Mouse (Mus musculus) heart, embryonic 11.5 days (tissue): Measurements from ENCODE around the gene Gm49711. TPM values are rescaled to one million over a fixed set of nuclear protein-coding genes. Genes with fewer than 3 reads are reported as not detected.

Experiments
- ATAC-seq: fragments of 200-750 bp; cut with Nextera tagmentation; replicated peaks from 2 replicates; pipeline ENCODE4 v1.8.0; 2017; ENCODE audit warnings: moderate library complexity; ENCODE audit not compliant: insufficient number of reproducible peaks, low FRiP score, low TSS enrichment
- H3K27ac ChIP-seq: fragments of 300-500 bp; sonication (generic); 2 replicates; pipeline ENCODE4 v1.5.1; 2014; ENCODE audit warnings: mild to moderate bottlenecking, low read depth, low read length
- H3K27me3 ChIP-seq: fragments of 300-500 bp; sonication (generic); 2 replicates; pipeline ENCODE4 v1.6.1; 2014; ENCODE audit warnings: mild to moderate bottlenecking, low read length, mixed read lengths; ENCODE audit not compliant: control insufficient read depth, insufficient read depth
- H3K36me3 ChIP-seq: fragments of 300-500 bp; sonication (generic); 2 replicates; pipeline ENCODE4 v1.6.1; 2014; ENCODE audit warnings: mild to moderate bottlenecking, low read length, moderate library complexity, mixed read lengths; ENCODE audit not compliant: control insufficient read depth, insufficient read depth
- H3K4me1 ChIP-seq: fragments of 300-500 bp; sonication (generic); 2 replicates; pipeline ENCODE4 v1.6.1; 2014; ENCODE audit warnings: low read length; ENCODE audit not compliant: control insufficient read depth, insufficient read depth
- H3K4me2 ChIP-seq: fragments of 300-500 bp; sonication (generic); 2 replicates; pipeline ENCODE4 v1.6.1; 2014; ENCODE audit warnings: mild to moderate bottlenecking, moderate library complexity
- H3K4me3 ChIP-seq: fragments of 300-500 bp; sonication (generic); 2 replicates; pipeline ENCODE4 v1.5.1; 2014; ENCODE audit warnings: low read depth, low read length
- H3K9ac ChIP-seq: fragments of 300-500 bp; sonication (generic); 2 replicates; pipeline ENCODE4 v1.6.1; 2014; ENCODE audit warnings: mild to moderate bottlenecking, low read depth, low read length, moderate library complexity
- H3K9me3 ChIP-seq: fragments of 300-500 bp; sonication (generic); replicated peaks from 2 replicates; pipeline ENCODE4 v1.6.1; 2016; ENCODE audit warnings: low read length; ENCODE audit not compliant: control insufficient read depth
- WGBS: fragments of 180-500 bp; shearing (Covaris S2); extraction: QIAGEN DNeasy Blood & Tissue Kit; methylation state at CpG from one replicate; pipeline ENCODE4 v1.1.7; 2014; ENCODE audit not compliant: insufficient replicate concordance; 5-methylcytosine and 5-hydroxymethylcytosine counted together
- polyA plus RNA-seq: library from polyadenylated mRNA; unstranded; fragments of >200 nt; fragmentation: Nextera tagmentation; extraction: Ambion mirVana; gene quantifications from 2 replicates; pipeline ENCODE4 v1.2.1, GENCODE M21; 2014

The Gm49711 gene
- polyA plus RNA-seq, 1 experiment from 2014 or later: 0.20 TPM

DNA sequence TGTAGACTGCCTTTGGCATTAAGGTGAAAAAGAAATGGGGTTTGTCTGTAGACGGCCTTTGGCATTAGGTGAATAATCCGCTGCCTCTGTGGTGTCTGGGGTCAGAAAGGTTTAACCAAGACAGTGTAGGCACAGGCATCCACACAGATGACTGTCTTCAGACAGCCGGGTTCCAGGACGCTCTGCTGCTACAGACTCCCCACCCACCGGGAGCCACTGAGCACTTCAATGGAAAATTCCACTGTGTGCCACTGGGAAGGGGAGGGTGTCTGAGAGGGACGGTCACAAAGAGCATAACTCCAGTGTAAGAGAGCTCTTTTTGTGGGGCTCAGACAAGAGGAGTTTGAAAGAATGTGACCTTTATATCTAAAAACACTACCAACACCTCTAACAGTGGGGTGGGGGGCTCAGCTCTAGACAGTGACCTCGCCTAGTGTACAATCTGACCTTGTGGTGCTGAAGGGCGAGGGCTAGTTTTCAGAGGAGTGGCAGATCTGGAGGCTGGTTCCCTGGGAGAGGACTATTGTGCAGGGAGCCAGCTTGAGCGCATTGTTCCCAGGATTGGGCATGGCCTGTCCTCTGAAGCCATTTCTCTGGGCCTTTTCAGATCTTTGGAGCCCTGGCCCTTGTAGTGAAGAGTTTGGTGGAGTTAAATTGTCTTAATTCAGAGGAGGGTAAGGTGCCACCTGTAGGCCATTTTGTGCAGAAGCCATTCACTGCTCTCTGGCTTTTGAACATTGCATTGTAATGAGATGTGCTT is 45.6 kb downstream of the Gm49711 start:
- H3K27ac ChIP-seq: peak overlapping the region; percentile 78
- H3K9ac ChIP-seq: no peak overlapping the region
- ATAC-seq: peak; percentile 77; the same call in 1 of the 2 replicates

DNA sequence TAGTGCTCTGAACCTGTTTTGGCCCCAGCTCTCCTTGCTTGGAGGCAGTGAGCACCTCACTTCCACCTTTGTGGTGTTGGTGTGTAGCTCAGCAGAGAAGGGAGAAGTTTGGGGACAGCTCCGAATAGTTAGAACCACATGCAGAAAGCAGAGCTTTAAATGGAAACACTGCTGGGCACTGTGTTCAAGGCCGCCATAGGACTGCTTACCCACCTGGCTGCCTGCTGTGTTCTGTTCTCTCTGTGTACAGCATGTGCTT is 46.1 kb downstream of the Gm49711 start:
- H3K27me3 ChIP-seq: no peaks in the 10 kb centered on the region
- WGBS: 77% methylated on average over 2 of the region's 2 CpGs
- H3K9ac ChIP-seq: no peak overlapping the region
- H3K4me1 ChIP-seq: peaks cover 9% of the 10 kb centered on the region; the same call in 1 of the 2 replicates
- no peaks in the 10 kb centered on the region for H3K9me3 ChIP-seq
- ATAC-seq: no peak
- no peaks in the 10 kb centered on the region for H3K36me3 ChIP-seq
- peak overlapping the region; percentile 78 for H3K27ac ChIP-seq
- H3K4me2 ChIP-seq: no peak overlapping the region
- no peak overlapping the region for H3K4me3 ChIP-seq

More for the DNA sequence above, 45.6 kb downstream of the Gm49711 start:
- WGBS: 36% methylated on average over 9 of the region's 9 CpGs
- H3K36me3 ChIP-seq: no peaks in the 10 kb centered on the region
- H3K4me2 ChIP-seq: no peak overlapping the region
- no peaks in the 10 kb centered on the region for H3K27me3 ChIP-seq
- H3K9me3 ChIP-seq: no peaks in the 10 kb centered on the region
- H3K4me3 ChIP-seq: no peak overlapping the region
- H3K4me1 ChIP-seq: peaks cover 9% of the 10 kb centered on the region; the same call in 1 of the 2 replicates

DNA sequence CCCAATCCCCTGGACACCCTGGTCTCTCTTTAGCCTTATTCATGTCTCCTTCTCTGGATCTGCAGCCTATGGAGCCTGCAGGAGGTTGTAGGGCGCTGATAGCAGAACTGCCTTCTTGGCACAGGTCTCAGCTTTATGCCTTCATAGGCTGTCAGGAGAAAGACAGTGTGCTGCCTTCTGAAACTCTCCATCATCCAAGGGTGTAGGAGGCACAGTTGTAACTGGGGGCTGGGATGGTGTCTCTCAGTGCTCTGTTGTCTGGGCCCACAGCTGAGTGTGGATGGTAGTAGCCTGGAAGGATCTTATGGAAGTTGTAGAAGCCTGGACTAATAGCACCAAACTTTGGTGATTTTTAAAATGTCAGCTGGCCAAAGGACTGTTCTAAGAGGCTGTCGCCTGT is 46.8 kb downstream of the Gm49711 start:
- WGBS: 92% methylated on average over 2 of the region's 2 CpGs
- no peak for ATAC-seq

DNA sequence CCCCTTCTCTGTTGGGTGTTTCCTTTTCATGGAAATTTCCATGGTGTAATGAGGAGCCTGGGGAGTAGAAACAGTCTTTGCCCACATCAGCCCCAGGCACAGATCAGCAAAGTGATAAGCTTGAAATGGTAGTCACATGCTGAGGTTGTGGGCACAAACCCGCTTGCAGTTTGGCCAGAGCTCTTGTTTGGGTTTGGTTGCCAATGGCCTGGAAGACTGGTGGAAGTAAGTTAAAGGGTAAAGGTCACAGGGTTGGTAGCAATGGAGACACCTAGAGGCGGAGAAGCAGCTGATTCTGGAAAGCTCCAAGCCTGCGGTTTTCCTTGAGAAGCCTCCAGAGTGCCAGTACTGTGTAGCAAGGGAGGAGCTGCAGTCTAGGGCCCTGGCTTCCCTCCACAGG is 47.5 kb downstream of the Gm49711 start:
- ATAC-seq: no peak

More for the DNA sequence above, 46.8 kb downstream of the Gm49711 start:
- Histone ChIP-seq H3K4me1 (peaks cover 9% of the 10 kb centered on the region; the same call in 1 of the 2 replicates), H3K4me3 (no peak overlapping the region), H3K9me3 (no peaks in the 10 kb centered on the region), H3K4me2 (no peak overlapping the region), H3K9ac (no peak overlapping the region), H3K36me3 (no peaks in the 10 kb centered on the region), H3K27me3 (no peaks in the 10 kb centered on the region), H3K27ac (no peak overlapping the region)

DNA sequence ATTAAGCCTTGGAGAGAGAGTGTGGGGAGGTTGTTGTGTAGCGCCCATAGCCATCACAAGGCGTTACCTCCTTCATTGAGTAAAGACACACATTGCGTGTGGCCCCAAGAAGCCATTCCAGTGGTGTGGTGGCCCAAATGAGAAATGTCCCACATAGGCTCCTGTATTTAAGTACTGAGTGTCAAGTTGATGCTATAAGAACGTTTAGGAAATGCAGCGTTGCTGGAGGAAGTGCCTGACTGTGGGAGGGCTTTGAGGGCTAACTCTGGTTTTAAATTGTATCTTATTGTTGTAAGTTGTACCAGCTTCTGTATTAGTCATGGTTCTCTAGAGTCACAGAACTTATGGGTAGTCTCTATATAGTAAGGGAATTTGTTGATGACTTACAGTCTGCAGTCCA is 49.2 kb downstream of the Gm49711 start:
- Histone ChIP-seq H3K27me3 (no peaks in the 10 kb centered on the region), H3K9me3 (no peaks in the 10 kb centered on the region), H3K27ac (no peak overlapping the region), H3K4me2 (no peak overlapping the region), H3K36me3 (no peaks in the 10 kb centered on the region), H3K9ac (no peak overlapping the region), H3K4me3 (no peak overlapping the region), H3K4me1 (peaks cover 9% of the 10 kb centered on the region; the same call in 1 of the 2 replicates)
- WGBS: 91% methylated on average over 5 of the region's 5 CpGs
- no peak for ATAC-seq

More for the DNA sequence above, 47.5 kb downstream of the Gm49711 start:
- H3K4me2 ChIP-seq: no peak overlapping the region
- no peaks in the 10 kb centered on the region for H3K27me3 ChIP-seq
- no peak overlapping the region for H3K4me3 ChIP-seq
- H3K27ac ChIP-seq: no peak overlapping the region
- no peaks in the 10 kb centered on the region for H3K9me3 ChIP-seq
- no peak overlapping the region for H3K9ac ChIP-seq
- peaks cover 9% of the 10 kb centered on the region; the same call in 1 of the 2 replicates for H3K4me1 ChIP-seq
- 78% methylated on average over 3 of the region's 3 CpGs for WGBS
- no peaks in the 10 kb centered on the region for H3K36me3 ChIP-seq

DNA sequence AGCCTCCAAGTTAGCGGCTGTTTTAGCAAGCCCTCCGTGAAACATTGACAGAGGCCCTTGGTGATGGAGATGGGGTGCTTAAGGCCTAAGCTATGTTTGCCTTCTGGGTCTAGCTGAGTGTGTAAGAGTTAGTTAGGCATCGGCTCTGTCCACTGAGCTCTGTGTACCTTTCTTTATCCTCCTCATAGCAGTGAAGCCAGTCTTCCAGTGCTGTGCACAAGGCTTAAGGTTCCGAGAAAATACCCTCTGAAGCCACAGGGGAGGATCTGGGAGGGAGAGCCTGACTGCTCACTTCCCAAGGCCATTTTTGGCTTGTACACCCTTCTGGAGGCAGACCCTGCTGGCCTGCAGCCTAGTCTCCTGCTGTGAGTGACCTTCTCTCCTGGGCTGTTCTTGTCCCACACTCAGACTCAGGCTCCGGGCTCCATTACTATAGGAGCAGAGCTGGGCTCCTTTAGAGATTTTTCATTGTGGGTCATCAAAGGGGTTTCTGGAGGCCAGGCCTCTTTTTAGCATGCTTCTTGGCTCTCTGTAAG is 56.7 kb downstream of the Gm49711 start:
- ATAC-seq: no peak
- Histone ChIP-seq H3K4me1 (peaks cover 18% of the 10 kb centered on the region), H3K4me2 (no peak overlapping the region), H3K9me3 (no peaks in the 10 kb centered on the region), H3K27me3 (no peaks in the 10 kb centered on the region), H3K9ac (no peak overlapping the region), H3K36me3 (peaks cover 3% of the 10 kb centered on the region; the same call in 1 of the 2 replicates), H3K4me3 (no peak overlapping the region), H3K27ac (no peak overlapping the region)
- 82% methylated on average over 5 of the region's 5 CpGs for WGBS

DNA sequence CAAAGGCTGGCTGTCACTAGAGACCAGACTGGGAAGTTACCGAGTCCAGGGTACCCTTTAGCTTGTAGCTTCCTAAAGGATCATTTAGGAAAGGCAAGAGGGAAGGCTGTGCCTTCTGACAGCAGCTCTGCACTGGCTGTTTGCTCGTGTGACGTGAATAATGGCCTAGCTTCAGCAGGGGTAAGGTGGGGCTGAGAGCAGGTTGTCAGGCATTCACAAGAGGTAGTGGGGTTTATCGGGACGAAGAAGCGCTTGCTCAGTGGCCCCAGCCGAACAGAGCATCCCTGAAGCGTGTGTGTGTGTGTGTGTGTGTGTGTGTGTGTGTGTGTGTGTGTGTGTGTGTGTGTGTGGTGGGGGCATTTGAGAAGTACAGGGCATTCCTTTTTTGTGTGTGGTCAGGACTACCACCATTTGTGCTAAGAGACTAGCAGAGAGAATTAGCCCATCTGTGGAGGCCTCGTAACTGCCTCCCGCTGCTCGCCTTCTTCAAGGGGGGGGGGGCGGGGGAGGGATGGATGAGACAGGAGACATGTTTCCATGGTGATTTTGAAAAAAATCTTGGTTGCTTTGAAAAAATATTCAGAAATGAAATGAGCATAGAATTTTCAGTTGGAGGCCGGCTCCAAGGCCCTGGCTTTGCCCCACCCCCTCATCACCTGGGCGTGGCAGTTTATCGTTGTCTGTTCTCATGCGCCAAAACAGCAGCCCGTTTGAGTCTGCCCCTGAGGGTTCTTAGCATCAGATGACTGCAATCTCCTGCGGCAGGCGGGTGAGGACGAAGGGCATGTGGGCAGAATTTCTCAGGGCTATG is 57.7 kb downstream of the Gm49711 start:
- H3K36me3 ChIP-seq: peaks cover 3% of the 10 kb centered on the region; the same call in 1 of the 2 replicates
- 43% methylated on average over 20 of the region's 20 CpGs for WGBS
- H3K4me1 ChIP-seq: peaks cover 18% of the 10 kb centered on the region
- ATAC-seq: no peak
- no peak overlapping the region for H3K27ac ChIP-seq
- peak overlapping the region; percentile 31 for H3K4me2 ChIP-seq
- H3K27me3 ChIP-seq: no peaks in the 10 kb centered on the region
- H3K4me3 ChIP-seq: no peak overlapping the region
- H3K9me3 ChIP-seq: no peaks in the 10 kb centered on the region
- no peak overlapping the region for H3K9ac ChIP-seq

DNA sequence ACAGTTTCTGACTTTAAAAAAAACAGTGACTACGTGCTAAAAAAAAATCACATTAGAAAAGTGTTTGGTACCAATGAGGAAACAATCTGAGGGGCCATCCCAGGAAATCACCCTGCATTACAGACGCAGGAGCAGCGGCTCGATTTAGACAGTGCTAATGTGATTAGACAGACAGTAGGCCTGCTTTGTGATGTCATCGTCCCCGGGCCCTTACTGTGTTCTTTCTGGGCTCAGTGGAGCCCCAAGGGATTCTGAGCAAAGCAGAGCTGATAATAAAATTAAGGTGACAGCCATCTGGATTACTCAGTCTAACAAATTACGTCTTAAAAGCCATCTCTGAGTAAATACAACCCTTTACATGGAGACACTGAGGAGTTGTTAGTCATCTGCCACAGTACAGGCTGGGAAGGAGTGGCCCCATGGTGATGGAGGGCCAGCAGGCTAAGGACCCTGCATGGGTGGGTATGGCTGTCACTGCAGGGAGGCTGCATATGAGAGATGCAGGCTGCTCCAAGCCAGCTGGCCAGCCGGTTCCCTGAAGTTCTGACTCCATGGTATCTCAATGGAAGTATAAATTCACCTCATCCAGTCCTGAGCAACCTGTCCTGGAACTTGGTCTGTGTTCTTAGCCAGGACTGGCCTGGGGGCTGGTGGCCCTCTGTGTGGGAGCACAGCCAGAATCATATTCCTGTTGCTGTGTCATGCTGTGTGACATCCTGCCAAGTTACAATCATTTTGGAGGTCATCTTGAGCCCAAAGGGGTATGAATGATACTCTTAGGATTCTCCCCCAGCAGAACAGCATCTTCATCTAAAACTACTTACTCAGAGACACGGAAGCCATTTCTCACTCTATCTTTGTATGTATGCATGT is 59.5 kb downstream of the Gm49711 start:
- H3K9me3 ChIP-seq: no peaks in the 10 kb centered on the region
- ATAC-seq: no peak
- peaks cover 18% of the 10 kb centered on the region for H3K4me1 ChIP-seq
- no peak overlapping the region for H3K4me2 ChIP-seq
- H3K36me3 ChIP-seq: peaks cover 3% of the 10 kb centered on the region; the same call in 1 of the 2 replicates
- H3K27ac ChIP-seq: no peak overlapping the region
- no peak overlapping the region for H3K9ac ChIP-seq
- no peaks in the 10 kb centered on the region for H3K27me3 ChIP-seq
- 62% methylated on average over 9 of the region's 9 CpGs for WGBS
- H3K4me3 ChIP-seq: no peak overlapping the region
